Mouse (Mus musculus) lung, postnatal 14 days (tissue): ENCODE measurements around the gene Zfand2b.
A peak's percentile ranks its signal among the peaks of the same experiment; 100 is the strongest.

ENCODE experiments used
- DNase-seq: peaks from one replicate; pipeline ENCODE4 v3.0.0; 2021

Gene Zfand2b

GRCm38 (mm10) chr1:75160256-75160617, 8.2 kb upstream of the Zfand2b start:
- DNase-seq = no peak

GRCm38 (mm10) chr1:75168093-75168471, 364 bp upstream of the Zfand2b start:
- DNase-seq = no peak

DNA sequence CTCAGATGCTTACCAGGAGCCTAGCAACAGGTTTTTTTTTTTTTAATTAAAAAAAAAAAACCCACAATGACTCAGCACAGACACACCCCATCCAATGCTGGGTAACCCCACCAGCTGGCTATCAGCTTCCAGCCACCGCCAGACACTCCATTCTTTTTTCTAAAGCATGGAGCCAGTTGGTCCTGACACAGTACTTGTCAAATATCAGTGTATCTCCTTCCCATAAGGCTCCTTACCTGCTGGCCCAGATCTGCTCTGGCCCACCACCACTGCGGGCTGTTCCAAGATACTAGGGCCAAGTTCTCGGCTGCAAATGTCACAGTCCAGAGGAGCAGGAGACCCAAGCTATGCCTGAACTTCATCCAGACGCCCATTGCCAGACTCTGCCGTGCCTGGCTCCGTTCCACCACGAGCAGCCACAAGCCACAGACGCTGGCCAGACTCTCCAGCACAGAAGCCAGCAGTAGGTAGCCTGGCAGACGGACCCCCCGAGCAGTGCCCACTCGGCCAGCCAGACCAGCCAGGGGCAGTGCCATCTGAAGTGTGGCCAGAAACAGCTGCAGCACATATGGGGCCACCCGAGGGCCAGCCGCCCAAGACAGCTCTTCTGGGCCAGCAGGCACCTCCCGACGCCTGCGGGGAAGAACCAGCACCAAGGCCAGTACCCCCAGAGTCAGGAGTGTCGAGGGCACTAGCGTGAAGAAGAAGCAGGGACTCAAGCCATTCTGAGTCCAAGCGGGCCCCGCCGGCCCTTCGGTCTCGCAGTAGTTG, 11.1 kb downstream of the Zfand2b start:
- DNase-seq = no peak

DNA sequence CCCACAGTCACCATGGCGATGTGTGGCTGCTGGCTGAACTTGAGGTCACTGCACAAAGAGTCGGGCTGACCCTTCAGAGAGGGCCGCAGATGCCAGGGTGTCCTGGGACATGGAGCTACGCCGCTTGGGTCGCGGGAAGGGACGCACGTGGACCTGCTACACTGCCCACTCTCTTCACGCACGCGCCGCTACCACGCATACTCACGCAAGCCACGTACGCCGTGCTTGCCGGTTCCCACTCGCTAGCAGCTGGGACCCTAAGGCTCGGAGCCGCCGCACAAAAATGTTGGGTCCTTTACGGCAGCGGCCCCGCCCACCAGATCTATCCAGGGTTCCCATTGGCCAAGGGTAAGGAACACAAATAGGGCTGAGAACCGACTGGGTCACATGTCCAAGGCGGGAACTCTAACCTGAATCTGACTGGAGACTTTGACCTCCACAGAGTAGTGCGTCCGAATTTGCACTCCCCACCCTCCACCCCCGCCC, 11.7 kb downstream of the Zfand2b start, which contains the start of gene Abcb6:
TSS of gene Abcb6 (minus strand) at position 288 of the 486 bp plus-strand sequence.
- peak; percentile 86 for DNase-seq

GRCm38 (mm10) chr1:75180741-75181140, 12.3 kb downstream of the Zfand2b start:
- no peak for DNase-seq

GRCm38 (mm10) chr1:75181377-75181870, 13.0 kb downstream of the Zfand2b start:
- DNase-seq = no peak

- no peak for DNase-seq
These were observed 13.7 kb downstream of the Zfand2b start for GRCm38 (mm10) chr1:75182160-75182559.

DNA sequence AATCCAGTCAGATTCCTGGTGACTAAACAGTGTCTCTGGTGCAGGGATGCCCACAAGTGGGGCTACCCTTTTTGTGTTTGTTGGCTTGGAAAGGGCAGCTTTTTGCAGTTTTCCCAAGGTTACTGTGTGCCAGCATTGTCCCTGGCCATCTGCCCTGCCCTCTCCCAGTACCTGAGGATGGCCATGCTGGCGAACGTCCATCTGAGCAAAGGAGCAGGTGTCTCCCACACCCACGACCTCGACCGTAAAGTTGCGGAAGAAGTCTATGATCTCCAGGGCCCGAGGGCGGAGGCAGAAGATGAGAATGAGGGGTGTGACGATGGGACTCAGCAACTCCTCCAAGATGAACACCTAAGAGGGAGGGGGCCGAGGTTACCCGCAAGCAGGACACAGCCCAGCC, 17.0 kb downstream of the Zfand2b start:
- DNase-seq = no peak

GRCm38 (mm10) chr1:75187126-75187525, 18.7 kb downstream of the Zfand2b start:
- DNase-seq = no peak

DNA sequence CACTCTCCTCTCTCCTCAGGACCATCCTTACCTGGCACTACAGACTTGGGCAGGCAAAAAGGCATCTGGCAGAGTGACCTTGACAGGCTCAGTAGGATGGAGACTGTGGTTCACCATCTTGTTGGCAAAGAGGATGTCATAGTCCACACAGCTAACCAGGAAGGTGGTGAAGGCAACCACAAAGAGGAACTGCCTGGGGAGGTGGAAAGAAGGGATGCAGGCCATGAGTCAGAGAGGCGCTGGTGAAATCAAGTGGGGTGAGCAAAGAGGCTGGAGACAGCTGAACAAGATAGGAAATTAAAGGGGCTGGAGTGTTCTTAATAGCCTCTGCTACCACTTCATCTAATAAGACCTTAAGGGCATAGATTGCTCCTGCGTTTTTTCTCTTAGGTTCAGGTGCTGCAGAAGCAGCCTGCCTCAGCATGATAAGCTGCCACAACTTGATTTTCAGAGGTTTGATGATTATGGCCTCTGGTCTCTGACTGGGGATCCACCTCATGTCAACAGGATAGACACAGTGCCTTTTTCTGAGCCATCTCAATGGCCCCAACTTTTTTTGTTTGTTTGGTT, 19.6 kb downstream of the Zfand2b start:
- no peak for DNase-seq

DNA sequence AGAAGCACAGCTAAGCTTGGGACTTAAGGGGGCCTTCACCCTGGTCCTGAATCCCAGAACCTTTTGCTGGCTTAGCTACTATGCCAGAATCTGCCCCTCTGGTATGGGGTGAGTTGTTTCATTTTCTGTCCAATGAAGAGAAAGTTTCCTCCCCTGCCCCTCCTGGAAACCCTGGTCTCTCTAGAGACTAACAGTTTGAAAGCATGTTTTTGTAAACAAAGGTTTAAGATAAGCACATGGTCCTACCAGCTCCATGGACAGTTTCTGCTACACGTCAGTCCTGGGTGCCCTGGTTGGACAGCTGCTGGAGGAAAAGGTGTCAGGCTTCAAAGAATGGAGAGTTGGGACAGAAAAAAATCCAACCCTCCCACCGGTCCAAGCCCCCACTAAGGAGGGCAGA, 22.1 kb downstream of the Zfand2b start:
- DNase-seq = no peak

DNA sequence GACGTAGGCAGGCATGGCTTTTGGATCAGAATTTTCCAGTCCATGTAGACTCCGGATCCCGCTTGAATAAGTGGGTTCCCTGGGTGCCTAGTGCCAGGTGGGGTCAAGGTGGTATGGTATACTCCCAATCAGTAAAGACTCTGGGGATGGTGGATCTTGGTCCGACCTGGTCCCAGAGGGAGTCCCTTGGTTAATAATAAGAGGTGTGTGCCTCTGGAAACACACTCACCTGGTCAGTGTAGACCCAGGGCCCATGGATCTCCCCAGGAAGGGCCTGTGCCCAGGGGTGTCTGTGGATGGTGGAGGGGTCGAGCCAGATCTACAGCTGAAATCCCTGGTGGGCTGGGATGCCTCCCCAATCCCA, 22.8 kb downstream of the Zfand2b start:
- DNase-seq = peak; percentile 8

GRCm38 (mm10) chr1:75191622-75192402, 23.4 kb downstream of the Zfand2b start, which contains the start of the genes Ankzf1 and Atg9a:
TSS of gene Ankzf1 (plus strand) at chr1:75192151.
TSS of gene Atg9a (minus strand) at chr1:75192196.
- DNase-seq = peak; percentile 92

- peak; percentile 56 for DNase-seq
These were observed 24.0 kb downstream of the Zfand2b start for GRCm38 (mm10) chr1:75192452-75192851.

GRCm38 (mm10) chr1:75201236-75201635, 32.8 kb downstream of the Zfand2b start:
- DNase-seq = no peak

- peak; percentile 40 for DNase-seq
These were observed 40.7 kb downstream of the Zfand2b start for GRCm38 (mm10) chr1:75208967-75209678.

DNA sequence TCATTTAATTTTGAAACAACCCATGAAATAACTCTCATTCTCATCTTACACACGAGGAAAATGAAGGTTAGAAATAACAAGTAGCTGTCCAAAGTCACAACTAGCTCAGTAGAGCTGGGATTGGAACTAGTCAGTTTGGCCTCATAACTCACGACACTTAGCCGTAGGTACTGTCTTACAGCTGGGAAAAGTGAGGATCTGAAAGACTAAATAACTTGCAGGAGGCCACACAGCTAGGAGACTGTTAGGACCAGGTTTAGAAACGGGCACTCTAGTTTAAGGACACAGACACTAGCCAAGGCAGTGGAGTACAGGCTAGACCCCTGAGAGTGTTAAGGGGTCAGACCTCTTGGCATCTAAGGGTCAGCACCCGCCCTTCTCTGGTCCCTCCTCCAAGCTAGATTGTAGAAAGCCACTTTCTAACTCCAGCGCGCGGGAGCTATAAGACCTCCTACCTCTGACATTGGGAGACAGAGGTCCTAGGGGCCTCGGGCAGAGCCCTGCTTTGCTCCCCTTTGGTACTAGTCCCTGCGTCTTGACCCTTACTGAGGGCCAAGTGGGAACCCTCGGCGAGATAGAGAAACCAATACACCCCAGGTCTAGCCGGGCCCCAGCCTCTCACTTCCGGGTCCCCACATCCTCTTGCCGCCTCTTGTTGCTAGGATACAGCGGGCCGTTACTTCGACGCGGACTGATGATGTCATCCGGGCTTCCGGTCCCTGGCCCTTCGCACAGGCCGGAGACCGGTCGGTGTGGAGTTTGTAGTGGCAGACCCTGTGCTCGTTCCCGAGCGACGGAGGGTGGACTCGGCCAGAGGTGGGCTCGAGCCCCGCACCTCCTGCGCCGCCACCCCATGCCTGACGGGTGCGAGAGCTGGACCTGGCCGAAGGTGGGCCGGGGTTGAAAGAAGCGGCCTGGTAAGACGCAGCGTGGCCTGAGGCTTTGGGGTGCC, 42.0 kb downstream of the Zfand2b start, which contains the start of the genes Glb1l and Stk16:
TSS of gene Glb1l (minus strand) at position 678 of the 952 bp plus-strand sequence.
TSS of gene Stk16 (plus strand) at position 703 of the 952 bp plus-strand sequence.
- peak; percentile 98 for DNase-seq

DNA sequence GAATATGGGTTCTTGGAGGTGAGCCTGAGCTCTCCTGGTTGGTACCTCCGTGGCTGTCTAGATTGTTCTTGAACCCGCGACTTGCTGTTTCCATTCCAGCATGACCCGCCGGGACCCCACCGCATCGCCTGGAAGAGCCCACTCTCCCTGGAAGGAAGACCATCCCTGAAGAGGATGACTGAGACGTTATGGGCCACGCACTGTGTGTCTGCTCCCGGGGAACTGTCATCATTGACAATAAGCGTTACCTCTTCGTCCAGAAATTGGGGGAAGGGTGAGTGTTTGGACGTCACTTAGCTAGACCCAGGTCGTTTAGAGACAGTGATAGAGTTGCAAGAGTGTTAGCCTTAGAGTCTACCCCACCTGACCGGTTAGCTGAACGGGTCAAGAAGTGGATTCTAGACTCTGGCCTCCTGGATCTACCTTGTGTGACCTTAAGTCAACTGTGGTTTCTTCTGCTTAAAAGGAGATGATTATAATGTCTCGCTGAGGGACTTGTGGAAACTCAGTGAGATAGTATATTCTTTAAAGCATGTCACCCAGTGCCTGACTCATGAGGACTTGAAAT, 42.8 kb downstream of the Zfand2b start:
- no peak for DNase-seq

DNA sequence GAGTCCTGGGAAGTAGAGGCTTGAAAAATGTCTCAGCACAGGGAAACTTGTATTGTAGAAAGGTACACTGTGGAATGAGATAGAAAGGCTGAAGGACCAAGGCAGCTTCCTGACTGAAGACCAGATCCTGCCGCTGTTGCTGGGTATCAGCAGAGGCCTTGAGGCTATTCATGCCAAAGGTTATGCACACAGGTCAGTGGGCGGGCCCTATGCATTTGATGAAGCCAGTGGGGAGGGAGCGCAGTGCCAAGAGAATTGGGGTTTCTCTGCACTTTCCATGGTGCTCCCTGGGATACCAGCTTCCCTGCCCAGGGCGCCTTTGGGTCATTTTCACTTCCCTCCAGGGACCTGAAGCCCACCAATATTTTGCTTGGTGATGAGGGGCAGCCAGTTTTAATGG, 44.1 kb downstream of the Zfand2b start:
- no peak for DNase-seq

DNA sequence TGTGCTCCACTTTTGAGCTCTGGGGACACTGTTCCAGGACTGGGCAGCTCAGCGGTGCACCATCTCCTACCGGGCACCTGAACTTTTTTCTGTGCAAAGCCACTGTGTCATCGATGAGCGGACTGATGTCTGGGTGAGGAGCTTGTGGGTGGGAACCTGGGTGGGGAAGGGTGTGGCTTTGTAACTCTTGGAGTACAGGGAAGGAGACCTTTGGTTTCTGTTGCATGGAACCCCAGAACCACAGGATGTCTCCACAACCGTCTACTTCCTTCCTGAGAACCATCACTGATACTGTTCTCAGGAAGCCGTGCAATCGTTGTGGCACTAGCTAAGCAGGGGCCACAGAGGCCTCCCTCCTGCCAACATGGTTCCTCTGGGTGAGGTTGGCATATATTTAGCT, 44.6 kb downstream of the Zfand2b start:
- DNase-seq = no peak

DNA sequence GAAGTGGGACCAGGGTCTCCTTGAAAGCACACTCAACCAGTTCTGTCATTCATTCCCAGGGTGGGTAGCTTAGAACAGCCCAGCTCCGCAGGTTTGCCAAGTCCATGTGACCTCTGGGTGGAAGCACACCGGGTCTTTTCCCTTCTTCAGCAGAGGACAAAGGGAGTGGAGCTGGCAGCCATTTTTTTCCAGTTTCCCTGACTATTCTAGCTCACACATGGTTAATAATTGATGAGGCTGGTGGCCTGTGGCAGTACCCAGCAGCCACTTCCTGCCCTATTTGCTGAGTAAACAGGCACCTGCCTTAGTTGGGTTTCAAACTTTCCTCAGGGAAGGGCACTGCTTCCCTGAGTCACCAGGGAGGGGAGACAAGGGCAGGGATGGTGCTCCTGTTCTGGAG, 46.0 kb downstream of the Zfand2b start:
- DNase-seq = no peak
